Mouse (Mus musculus) midbrain, postnatal 0 days (tissue): Measurements from ENCODE around the gene Smg9. TPM values are rescaled to one million over a fixed set of nuclear protein-coding genes. Genes with fewer than 3 reads are reported as not detected.

Source experiments
- ATAC-seq: fragments of 200-750 bp; cut with Nextera tagmentation; 2 replicates; pipeline ENCODE4 v1.8.0; 2017; ENCODE audit warnings: moderate number of reproducible peaks, mild to moderate bottlenecking, moderate TSS enrichment, moderate library complexity; ENCODE audit not compliant: low FRiP score
- DNase-seq: peaks from one replicate; pipeline ENCODE4 v3.0.0-alpha.2; 2015; ENCODE audit warnings: low spot score
- H3K27ac ChIP-seq: fragments of 300-500 bp; sonication (generic); 2 replicates; pipeline ENCODE4 v1.5.1; 2014; ENCODE audit warnings: low read depth, mild to moderate bottlenecking, low read length, mixed read lengths
- H3K27me3 ChIP-seq: fragments of 300-500 bp; sonication (generic); 2 replicates; pipeline ENCODE4 v1.6.1; 2014; ENCODE audit warnings: low read length, control low read depth, mixed read lengths; ENCODE audit not compliant: insufficient read depth
- H3K36me3 ChIP-seq: fragments of 300-500 bp; sonication (generic); 2 replicates; pipeline ENCODE4 v1.6.1; 2014; ENCODE audit warnings: low read length, control low read depth, mixed read lengths; ENCODE audit not compliant: insufficient read depth
- H3K4me1 ChIP-seq: fragments of 300-500 bp; sonication (generic); 2 replicates; pipeline ENCODE4 v1.6.1; 2014; ENCODE audit warnings: mild to moderate bottlenecking, control low read depth, antibody characterized with exemption, low read length, mixed read lengths; ENCODE audit not compliant: insufficient read depth
- H3K4me2 ChIP-seq: fragments of 300-500 bp; sonication (generic); 2 replicates; pipeline ENCODE4 v1.6.1; 2014; ENCODE audit warnings: low read depth, mild to moderate bottlenecking, low read length, mixed read lengths; ENCODE audit not compliant: poor library complexity, severe bottlenecking
- H3K4me3 ChIP-seq: fragments of 300-500 bp; sonication (generic); 2 replicates; pipeline ENCODE4 v1.5.1; 2014; ENCODE audit warnings: low read depth, mild to moderate bottlenecking, low read length, moderate library complexity
- H3K9ac ChIP-seq: fragments of 300-500 bp; sonication (generic); replicated peaks from 2 replicates; pipeline ENCODE4 v1.6.1; 2014; ENCODE audit warnings: mild to moderate bottlenecking, low read length, moderate library complexity, mixed read lengths; ENCODE audit not compliant: poor library complexity, severe bottlenecking
- H3K9me3 ChIP-seq: fragments of 300-500 bp; sonication (generic); 2 replicates; pipeline ENCODE4 v1.6.1; 2016; ENCODE audit warnings: low read length, control low read depth
- CTCF ChIP-seq: IDR thresholded peaks from 2 replicates; pipeline ENCODE4 v1.5.1; 2016; ENCODE audit warnings: antibody characterized with exemption, mild to moderate bottlenecking
- WGBS: fragments of 180-500 bp; shearing (Covaris S2); extraction: QIAGEN DNeasy Blood & Tissue Kit; methylation state at CpG from one replicate; pipeline ENCODE4 v1.1.7; 2014; 5-methylcytosine and 5-hydroxymethylcytosine counted together
- polyA plus RNA-seq: library from polyadenylated mRNA; unstranded; fragments of >200 nt; fragmentation: Nextera tagmentation; extraction: Ambion mirVana; gene quantifications from 2 replicates; pipeline ENCODE4 v1.2.1, GENCODE M21; 2015
- total RNA-seq: library from RNA; depleted of rRNA; stranded (reverse); fragments of >200 nt; gene quantifications from 2 replicates; pipeline ENCODE4 v1.2.3, GENCODE M21; 2014; rRNA removed

Gene Smg9
- total RNA-seq (34.2 and 50.0 TPM in 2 replicates), polyA plus RNA-seq (28.7 and 30.1 TPM in 2 replicates)

GRCm38 (mm10) chr7:24399256-24400081 is at the start of gene Smg9:
Smg9 (plus strand) TSS chr7:24399619.
- H3K27me3 ChIP-seq, result no peaks in the 10 kb centered on the region
- peak within 1 kb of the TSS; percentile 55 for H3K4me3 ChIP-seq
- peak; percentile 99 for DNase-seq
- peaks cover 5% of the 10 kb centered on the region; the same call in 1 of the 2 replicates for H3K36me3 ChIP-seq
- H3K9ac ChIP-seq, result peak within 1 kb of the TSS; percentile 72
- peak within 1 kb of the TSS; percentile 96 for H3K27ac ChIP-seq
- no peaks in the 10 kb centered on the region for H3K4me1 ChIP-seq
- no peak for TF ChIP-seq CTCF
- WGBS, result 3% methylated on average over 66 of the region's 66 CpGs
- peak within 1 kb of the TSS; percentile 48 for H3K4me2 ChIP-seq
- peak; percentile 95 for ATAC-seq
- no peaks in the 10 kb centered on the region for H3K9me3 ChIP-seq

- Histone ChIP-seq H3K4me1 (no peaks in the 10 kb centered on the region), H3K36me3 (no peaks in the 10 kb centered on the region), H3K9me3 (0 out of 2 replicates have a peak, but pooled peaks cover 2% of the 10 kb centered on the region), H3K4me3 (no peak overlapping the region), H3K27ac (no peak overlapping the region), H3K4me2 (no peak overlapping the region), H3K9ac (no peak overlapping the region), H3K27me3 (no peaks in the 10 kb centered on the region)
- WGBS, result 83% methylated on average over 6 of the region's 6 CpGs
- ATAC-seq (no peak), DNase-seq (no peak)
- TF ChIP-seq CTCF, result no peak
These were observed 43.8 kb upstream of the Smg9 start for GRCm38 (mm10) chr7:24355646-24356045.

GRCm38 (mm10) chr7:24356081-24356480 is 43.3 kb upstream of the Smg9 start:
- 85% methylated on average over 10 of the region's 10 CpGs for WGBS
- ATAC-seq (no peak), DNase-seq (no peak)
- Histone ChIP-seq H3K27me3 (no peaks in the 10 kb centered on the region), H3K27ac (no peak overlapping the region), H3K9me3 (0 out of 2 replicates have a peak, but pooled peaks cover 2% of the 10 kb centered on the region), H3K9ac (no peak overlapping the region), H3K36me3 (no peaks in the 10 kb centered on the region), H3K4me3 (no peak overlapping the region), H3K4me1 (no peaks in the 10 kb centered on the region), H3K4me2 (no peak overlapping the region)
- TF ChIP-seq CTCF, result no peak

GRCm38 (mm10) chr7:24357899-24358298 is 41.5 kb upstream of the Smg9 start:
- WGBS, result 46% methylated on average over 4 of the region's 4 CpGs
- ATAC-seq, result no peak
- Histone ChIP-seq H3K4me2 (no peak overlapping the region), H3K27ac (no peak overlapping the region), H3K4me3 (no peak overlapping the region), H3K4me1 (no peaks in the 10 kb centered on the region), H3K9me3 (0 out of 2 replicates have a peak, but pooled peaks cover 2% of the 10 kb centered on the region), H3K36me3 (no peaks in the 10 kb centered on the region), H3K27me3 (no peaks in the 10 kb centered on the region), H3K9ac (no peak overlapping the region)
- DNase-seq, result no peak
- peak; percentile 46; the same call in 1 of the 2 replicates for TF ChIP-seq CTCF

- no peak for TF ChIP-seq CTCF
- Histone ChIP-seq H3K27ac (no peak overlapping the region), H3K36me3 (no peaks in the 10 kb centered on the region), H3K9ac (no peak overlapping the region), H3K4me2 (no peak overlapping the region), H3K9me3 (0 out of 2 replicates have a peak, but pooled peaks cover 2% of the 10 kb centered on the region), H3K4me3 (no peak overlapping the region), H3K27me3 (no peaks in the 10 kb centered on the region), H3K4me1 (no peaks in the 10 kb centered on the region)
- 31% methylated on average over 9 of the region's 9 CpGs for WGBS
- no peak for DNase-seq
- ATAC-seq, result no peak
These were observed 40.1 kb upstream of the Smg9 start for GRCm38 (mm10) chr7:24359269-24359668.

- Histone ChIP-seq H3K27ac (no peak overlapping the region), H3K9me3 (0 out of 2 replicates have a peak, but pooled peaks cover 2% of the 10 kb centered on the region), H3K36me3 (no peaks in the 10 kb centered on the region), H3K4me1 (no peaks in the 10 kb centered on the region), H3K9ac (no peak overlapping the region), H3K27me3 (no peaks in the 10 kb centered on the region), H3K4me2 (no peak overlapping the region), H3K4me3 (no peak overlapping the region)
- DNase-seq (no peak), ATAC-seq (no peak)
- WGBS, result 67% methylated on average over 4 of the region's 4 CpGs
- peak; percentile 35 for TF ChIP-seq CTCF
These were observed 38.4 kb upstream of the Smg9 start for GRCm38 (mm10) chr7:24361001-24361400.
